Mouse (Mus musculus): ENCODE data around the gene D6Wsu163e.

D6Wsu163e gene

DNA sequence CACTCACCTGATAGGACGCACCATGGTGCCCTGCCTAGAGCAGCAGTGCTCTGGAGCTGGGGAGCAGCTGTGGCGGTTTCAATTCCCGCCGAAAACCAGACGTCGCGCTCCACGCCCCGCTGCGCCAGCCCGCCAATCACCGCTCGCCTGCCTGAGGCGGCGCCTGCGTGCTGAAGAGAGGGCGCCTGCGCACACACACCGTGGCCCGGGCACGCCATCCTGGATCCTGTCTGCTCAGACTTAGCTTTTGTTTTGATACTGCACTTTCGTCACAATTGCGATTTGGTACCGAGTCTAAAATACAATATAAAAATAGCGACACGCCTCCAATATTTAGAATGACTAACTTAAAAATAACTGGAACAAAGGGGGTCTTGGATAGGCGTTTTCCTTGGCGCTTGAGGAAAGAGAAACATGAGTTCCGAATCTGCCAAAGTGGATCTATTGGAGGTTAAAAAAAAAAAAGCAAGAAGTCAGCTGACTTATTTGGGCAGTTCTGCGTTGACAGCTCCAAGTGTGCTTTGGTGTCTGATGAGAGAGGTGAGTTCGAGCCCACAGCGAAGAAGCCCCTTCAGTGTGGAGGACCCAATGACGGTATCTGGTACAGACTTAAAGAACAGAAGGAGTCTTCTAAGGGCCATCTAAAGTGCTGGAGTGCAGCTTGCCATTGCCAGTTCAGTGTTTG, at the start of gene D6Wsu163e, which contains the start of gene Rad51ap1:
TSS of gene D6Wsu163e (plus strand) at position 476 of the 685 bp plus-strand sequence.
TSS of gene Rad51ap1 (minus strand) at position 101 of the 685 bp plus-strand sequence.
- CTCF ChIA-PET: interaction anchor here (0.6 kb wide), 3 partner anchors 24 to 1486 kb away, joined by 3 read pairs; no protein-coding TSS in a partner anchor

DNA sequence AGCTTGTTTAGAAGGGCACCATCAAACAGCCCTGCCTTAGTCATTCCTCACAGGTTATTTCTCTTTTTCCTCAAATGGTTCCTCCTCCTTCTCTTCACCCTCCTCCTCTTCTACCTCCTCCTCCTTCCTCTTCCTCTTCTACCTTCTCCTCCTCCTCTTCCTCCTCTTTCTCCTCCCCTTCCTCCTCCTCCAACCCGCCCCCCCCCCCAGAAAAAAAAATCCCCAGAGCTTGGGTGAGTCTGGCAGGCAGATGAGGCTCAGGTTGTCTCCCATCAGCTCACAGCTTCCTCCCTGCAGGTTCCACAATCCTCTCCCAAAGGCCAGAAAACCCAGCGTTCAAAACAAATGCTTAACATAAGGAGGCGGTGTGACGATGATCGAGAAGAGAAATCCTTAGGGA, 32.4 kb upstream of the D6Wsu163e start:
- CTCF ChIA-PET: no interaction called here

DNA sequence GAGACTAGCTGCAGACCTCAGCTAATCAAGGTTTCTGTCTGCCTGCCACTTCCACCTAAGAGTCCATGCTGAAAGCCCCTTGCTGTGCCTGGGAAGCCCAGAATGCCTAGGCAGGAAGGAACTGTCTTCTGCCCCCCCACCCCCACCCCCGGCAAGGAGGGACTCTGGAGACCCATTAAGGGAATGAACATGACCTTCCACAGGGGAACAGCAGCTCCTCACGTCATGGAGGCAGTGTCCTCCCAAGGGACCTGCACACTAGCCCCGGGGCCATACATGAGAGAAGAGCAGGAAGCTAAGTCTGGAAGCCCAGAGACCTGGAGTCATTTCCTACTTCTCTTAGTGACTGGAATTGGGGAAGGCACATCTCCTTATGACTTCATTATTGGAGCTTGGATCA, 31.9 kb upstream of the D6Wsu163e start:
- CTCF ChIA-PET: interaction anchor here (0.7 kb wide), 1 partner anchor 12 kb away, joined by 8 read pairs; no protein-coding TSS in a partner anchor

DNA sequence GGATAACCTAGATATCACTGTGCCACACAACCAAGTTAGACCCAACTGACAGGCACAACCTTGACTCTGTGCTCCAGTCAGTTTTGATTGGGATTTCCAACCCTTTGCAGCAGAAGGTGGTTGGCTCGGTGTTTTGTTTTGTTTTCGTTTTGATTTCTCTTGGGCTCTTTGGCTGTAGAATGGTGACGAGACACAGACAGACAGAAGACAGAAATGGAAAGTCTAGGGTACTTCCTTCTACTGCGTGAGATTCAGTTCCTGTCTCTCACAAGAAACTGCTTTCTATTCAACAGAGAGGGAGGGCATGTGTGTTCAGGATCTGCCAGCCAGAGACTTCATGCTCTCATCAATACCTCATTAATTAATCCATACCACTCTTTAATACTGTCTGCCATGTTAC, 29.0 kb upstream of the D6Wsu163e start:
- CTCF ChIA-PET: no interaction called here

DNA sequence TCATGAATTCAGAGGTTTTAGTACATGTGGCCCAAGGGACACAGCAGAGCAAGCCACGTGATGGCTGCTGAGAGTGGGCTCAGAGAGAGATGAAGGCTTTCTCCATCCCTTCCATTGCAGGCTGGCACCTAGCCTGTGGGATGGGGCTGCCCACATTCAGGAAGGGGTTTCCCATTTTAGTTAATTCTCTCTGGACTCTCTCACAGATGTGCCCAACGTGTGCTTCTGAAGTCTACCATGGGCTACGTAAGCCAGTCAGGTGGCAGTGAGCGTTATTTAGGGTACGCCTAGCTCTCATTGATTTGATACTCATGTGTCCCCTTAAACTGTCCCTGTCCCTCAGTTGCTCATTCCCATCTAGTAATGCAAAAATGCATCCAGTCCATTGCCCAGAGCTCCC, 24.8 kb upstream of the D6Wsu163e start:
- CTCF ChIA-PET: interaction anchor here (0.6 kb wide), 1 partner anchor 25 kb away, joined by 3 read pairs; the partner anchor contains the start of gene D6Wsu163e

DNA sequence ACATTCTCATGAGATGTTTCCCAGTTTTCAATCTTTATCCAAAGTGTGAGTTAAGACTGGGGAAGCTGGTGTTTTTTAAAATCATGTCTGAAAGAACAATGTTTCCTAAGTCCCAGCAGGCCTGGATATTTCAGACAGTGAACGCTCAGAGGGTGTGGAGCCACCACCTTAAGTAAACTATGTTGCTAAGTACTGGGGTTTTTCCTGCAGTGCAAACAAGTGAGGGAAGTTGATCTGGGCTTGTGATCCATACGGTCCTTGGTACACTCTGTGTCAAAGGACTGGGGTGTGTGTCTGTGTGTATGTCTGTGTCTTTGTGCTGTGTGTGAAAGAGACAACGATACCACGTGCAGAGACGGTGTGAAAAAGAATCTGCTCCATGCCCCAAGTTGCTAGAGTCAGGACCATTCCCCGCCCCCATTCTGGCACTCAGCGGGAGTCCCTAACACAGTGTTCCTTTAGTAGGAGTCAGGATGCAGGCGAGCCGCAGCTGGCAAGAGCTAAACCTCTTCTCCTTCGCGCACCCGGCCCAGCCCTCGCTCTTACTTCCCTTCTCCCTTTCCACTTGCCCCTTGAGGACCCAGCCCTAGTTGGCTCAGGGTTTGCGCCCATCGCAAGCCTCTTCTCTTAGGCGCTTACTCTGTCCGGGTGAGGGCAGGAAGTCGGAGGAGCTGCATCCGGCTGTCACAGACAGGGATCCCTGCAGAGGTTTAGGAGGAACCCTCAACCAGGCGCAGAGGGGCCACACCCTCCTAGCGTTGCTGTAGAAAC, 18.5 kb upstream of the D6Wsu163e start, which contains the start of gene Dyrk4:
TSS of gene Dyrk4 (minus strand) at position 729 of the 771 bp plus-strand sequence.
- CTCF ChIA-PET: no interaction called here

DNA sequence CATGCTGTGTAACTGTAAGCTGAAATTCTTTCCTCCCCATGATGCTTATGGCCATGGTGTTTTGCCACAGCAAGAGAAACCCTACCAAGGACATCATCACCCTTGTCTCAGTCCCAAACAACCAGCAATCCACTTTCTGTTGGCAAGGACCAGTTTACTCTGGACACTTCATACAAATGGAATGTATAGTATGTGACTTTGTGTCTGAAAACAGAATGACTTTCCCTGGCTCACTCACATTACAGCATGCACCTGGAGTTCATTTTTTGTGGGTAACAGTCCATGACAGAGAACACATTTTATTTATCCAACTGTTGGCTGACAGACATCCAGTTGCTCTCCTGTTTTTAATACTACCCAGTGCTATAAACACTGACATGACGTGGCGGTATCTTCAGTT, 6.9 kb upstream of the D6Wsu163e start:
- CTCF ChIA-PET: no interaction called here

DNA sequence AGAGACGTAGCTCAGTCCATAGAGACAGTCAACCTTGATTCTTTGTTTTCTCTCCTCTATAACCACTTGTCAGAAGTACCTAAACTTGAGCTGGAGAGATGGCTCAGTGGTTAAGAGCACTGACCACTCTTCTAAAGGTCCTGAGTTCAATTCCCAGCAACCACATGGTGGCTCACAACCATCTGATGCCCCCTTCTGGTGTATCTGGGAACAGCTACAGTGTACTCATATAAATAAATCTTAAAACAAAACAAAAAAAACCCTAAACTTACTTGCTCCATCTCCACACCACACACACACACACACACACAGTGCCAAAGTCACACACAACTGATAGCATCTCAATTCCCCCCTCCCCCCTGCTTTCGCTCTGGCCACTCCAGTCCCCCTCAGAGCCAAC, 1.7 kb upstream of the D6Wsu163e start:
- CTCF ChIA-PET: no interaction called here

DNA sequence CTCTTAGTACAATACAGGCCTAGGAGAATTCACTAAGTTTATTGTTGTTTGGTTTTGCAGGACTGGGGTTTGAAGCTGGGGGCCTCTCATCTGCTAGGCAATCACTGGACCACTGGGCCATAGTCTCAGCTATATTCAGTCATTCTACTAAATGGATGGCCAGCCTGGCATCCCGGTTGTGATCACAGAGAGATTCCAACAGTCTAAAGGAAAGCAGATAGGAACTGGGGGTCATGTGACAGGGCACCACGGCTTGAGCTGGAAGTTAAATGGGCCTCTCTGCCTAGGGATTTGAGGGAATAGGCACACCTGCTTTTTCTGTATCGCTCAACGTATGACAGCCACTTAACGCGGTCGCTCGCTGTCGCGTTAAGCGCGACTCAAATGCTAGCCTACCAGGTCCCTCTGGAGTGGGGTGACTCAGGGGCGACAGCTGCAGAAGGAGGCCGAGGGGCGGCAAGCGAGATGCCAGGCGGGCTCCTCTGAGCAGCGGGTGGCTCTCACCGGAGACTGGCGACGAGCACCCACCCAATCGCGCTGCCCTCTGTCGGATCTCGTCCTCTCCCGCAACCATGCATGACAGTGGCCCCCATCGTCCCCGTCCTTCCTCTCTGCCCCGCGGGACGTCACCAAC, 792 bp upstream of the D6Wsu163e start:
- CTCF ChIA-PET: no interaction called here

DNA sequence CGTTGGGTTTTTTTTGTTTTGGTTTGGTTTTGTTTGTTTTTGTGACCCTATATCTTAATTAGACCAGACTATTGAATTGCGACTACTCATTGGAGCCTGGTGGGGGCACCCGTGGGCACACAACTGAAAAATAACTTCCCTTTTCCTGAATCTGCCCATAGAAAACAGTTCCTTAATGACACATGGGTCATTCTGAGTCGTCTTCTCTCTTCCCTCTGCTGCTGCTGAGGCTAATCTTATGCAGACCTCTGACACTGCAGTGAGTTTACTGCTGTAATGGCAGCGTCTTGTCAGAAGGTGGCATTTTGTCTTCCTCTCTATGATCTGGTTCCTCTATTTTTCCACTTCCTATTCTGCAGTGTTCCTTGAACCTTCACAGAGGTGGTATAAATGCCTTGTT, 689 bp downstream of the D6Wsu163e start:
- CTCF ChIA-PET: interaction anchor here (0.6 kb wide), 3 partner anchors 25 to 1485 kb away, joined by 3 read pairs; no protein-coding TSS in a partner anchor

DNA sequence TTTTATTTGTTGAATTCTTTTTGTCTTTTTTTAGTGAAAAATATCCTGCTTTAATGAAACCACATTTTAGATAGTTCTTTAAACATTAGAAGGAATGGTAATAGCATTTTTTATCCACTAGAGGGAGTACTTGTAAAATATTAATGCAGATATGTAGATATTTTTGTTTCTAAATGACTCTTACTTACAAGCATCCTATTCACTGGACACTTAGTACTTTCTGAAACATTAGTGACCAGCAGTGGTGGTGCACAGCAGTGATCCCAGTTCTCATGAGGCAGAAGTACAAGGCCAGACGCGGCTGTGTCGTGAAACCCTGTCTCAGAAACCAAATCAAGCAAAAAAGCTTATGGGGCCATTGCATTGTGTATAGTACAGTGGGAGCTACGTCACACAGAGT, 8.6 kb downstream of the D6Wsu163e start:
- CTCF ChIA-PET: no interaction called here

DNA sequence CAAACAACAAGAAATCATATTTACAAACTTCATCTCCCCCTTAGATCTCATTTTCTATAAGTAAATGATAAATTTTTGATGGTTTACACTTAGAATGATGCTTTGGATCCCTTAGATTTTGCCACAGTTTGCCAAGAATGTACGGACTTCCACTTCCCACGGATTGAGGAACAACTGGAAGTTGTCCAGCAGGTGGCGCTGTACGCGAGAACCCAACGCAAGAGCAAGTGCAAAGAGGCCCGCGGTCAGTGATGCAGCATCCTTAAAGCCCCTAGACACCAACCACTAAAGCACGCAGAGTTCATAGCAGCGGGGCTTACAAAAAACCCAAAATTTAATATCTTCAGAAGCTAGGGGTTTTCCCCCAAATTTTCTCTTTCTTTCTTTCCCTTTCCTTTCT, 16.0 kb downstream of the D6Wsu163e start:
- CTCF ChIA-PET: interaction anchor here (0.6 kb wide), 1 partner anchor 151 kb away, joined by 19 read pairs; no protein-coding TSS in a partner anchor

DNA sequence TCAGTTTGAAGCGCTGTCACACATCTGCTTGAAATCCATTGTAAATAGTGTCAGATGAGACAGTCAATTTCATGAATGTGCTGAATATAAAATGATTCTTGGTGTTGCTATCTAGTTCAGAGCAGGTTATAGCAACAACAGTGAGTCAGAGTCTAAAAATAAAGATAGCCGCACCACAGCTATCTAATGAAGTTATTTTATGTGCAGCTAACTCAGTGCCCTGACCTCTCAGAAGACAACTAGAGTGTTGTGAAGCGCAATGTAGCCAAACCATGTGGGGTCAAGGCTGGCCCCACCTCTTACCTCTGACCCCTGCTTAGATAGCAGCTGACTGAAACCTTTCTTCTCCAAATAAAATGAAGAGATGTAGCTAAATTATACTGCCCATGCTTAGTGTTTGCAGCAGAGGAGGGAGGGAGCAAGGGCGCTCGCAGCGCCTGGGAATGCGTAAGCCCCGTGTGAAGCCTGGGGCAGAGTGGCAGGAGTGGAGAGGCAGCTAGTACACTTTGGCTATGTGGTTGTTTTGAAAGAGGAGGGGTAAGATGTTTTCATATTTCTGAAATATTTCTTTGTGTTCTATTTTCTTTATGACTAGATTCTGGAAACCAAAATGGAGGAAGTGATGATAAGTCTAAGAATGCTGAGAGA, 21.7 kb downstream of the D6Wsu163e start:
- CTCF ChIA-PET: no interaction called here

DNA sequence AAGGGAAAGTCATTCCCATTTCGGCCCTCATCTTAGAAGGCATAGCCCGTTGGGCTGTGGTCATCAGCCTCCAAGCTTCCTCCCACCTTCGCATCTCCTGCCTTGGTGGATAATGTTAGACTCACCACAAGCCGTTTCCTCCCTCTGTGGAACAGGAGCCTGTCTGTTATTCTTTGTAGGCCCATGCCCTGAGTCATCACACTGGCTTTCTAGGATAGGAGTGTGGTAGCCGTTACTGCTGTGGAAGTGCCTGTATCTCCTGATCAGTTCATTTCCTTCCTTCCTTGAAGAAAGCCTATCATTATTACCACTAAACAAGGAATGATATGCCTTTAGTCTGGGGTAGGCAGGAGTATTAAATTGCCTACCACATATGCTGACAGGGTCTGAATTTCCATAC, 22.9 kb downstream of the D6Wsu163e start:
- CTCF ChIA-PET: no interaction called here

DNA sequence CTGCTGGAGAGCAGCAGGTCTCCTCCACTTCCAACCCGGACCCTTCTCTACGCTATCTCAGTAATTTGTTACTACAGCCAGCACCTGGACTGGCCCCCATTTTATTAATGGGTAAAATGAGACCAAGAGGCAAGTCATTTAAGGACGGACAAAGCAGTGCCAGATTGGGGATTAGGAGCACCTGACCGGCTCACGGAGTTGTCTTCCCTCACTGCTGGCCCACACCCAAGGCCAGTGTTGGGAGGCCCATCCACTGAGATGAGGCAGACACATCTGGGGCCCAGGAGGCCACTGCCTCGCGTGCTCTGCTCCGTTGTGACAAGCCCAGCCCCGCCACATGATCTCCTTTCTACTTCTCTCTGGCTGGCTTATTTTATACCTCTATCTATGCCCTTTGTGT, 23.7 kb downstream of the D6Wsu163e start:
- CTCF ChIA-PET: no interaction called here

DNA sequence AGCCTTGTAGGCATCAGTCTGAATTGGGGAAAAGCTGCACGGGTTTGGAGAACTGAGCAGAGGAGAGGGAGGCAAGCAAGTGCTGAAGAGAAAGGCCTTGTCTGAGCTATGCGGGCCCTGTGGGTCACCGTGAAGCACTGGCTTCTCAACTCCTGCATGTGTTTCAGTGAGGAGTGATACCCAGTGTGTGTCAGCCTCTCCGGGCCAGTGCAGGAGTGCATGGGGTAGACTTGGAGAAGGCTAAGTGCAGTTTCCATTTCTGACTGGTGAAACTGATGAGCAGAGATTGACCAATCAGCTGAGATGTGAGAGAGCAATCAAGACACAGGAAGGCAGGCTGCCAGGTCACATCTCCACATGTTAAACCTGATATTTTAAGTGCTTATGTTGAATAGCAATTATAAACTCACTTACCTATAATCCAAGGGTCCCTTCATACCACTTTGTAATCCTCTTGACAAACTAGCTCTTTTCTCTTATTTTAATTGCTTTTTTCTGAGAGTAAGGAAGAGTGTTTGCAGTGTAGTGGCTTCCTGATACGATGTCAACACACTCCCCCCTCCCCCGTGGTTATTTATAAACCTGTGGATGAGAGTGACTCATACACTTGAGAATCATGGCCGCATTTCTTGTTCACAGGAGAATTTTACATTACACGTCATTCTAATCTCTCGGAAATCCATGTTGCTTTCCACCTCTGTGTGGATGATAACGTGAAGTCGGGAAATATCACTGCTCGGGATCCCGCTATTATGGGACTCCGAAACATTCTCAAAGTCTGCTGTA, 26.7 kb downstream of the D6Wsu163e start:
- CTCF ChIA-PET: no interaction called here

DNA sequence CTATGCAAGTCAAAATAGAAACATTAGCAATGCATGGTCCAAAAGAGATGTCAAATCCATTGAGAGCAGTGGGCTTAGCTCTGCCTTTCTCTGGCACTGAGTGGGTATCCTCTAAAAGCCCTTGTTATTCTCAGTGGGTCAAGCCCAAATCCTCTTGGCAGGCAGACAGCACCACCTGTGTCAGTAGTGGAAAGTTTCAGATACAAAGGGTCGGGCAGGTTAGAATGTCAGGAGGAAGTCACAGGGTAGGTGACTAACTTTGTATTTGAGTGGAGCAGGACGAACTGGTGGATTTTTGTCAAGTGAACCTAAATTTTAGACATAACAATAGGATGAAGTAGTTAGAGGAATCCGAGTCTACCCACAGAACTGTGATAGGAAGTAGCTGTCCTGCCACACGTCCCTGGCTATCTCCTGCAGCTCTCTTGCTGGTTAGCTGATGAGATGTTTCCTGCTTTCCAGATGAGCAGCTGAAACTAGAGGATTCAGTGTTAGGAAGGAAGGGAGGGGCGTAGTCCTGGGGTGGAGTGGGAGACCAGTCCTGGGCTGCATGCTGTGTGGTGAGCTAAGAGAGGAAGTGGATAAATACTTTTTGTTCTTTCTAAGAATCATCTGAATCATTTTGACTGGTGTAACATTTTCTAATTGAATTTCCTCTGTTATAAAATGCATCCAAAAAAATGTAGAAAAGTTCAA, 41.9 kb downstream of the D6Wsu163e start:
- CTCF ChIA-PET: no interaction called here

DNA sequence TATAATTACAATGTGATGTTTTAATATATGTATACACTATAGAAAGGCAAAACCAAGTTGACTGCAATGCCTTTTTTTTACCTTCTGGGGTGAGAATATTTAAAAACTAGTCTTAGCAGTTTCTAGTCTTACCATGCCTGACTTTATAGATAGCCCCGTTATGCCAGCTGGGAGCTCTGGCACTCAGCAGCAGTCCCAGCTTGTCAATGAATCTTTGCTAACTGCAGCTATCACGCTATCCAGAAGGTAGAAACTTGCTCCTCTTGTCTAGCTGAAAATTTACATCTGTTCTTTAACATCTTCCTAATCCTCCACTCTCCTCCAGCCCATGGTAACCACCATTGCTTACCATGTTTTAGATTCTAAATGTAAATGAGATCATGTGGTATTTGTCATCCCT, 53.9 kb downstream of the D6Wsu163e start:
- CTCF ChIA-PET: no interaction called here

DNA sequence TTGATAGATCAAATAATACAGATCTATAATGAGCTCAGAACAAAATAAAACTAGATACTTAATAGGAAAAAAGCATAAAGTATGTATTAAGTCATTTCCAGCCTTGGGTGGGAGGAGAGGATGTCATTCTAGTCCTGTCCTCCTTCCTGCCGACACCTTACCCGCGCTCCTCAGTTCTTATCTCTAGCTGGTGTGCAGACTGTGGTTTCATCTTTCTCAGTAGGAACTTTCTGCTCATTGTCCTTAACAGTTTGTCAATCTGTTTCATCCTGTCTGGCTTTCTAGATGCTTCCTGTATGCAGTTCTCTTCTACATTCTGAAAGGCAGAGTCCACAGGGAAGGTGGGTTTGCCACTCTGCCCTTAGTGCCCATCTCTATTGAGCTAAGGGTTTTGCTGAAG, 55.7 kb downstream of the D6Wsu163e start:
- CTCF ChIA-PET: no interaction called here

DNA sequence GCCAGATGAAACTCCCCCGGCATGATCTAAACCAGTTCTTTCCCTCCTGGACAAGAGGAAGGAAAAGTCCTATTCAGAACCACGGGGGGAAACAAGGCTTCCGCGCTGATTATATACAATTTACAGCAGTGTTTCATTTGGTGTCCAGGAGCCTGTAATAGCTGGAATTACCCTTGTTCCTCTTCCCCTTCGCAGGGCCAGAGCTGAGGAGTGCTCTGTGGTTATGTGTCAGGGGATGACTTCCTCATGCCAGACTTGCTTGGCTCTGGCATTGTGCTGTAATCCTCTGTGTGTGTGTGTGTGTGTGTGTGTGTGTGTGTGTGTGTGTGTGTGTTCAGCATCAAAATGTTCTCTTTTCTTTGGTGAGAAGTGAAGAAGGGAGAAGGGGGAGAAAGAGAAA, 56.6 kb downstream of the D6Wsu163e start:
- CTCF ChIA-PET: no interaction called here

DNA sequence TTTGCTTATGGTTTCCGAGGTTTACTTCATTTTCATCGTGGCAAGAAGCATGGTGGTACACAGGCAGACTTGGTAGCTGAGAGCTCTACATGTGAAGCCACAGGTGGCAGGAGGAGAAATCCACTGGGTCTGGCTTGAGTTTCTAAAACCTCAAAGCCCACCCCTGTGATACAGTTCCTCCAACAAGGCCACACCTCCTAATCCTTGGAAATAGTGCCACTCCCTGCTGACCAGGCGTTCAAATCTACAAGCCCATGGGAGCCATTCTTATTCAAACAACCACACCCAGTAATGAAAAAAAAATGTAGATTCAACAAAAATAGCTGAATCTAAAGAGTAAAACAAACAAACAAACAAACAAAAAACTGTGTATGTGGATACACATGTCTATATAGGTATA, 65.9 kb downstream of the D6Wsu163e start:
- CTCF ChIA-PET: no interaction called here
